Mouse (Mus musculus) heart, postnatal 0 days (tissue): ENCODE data around the gene Stat3.

Source experiments
- CTCF ChIP-seq: IDR thresholded peaks from 2 replicates; pipeline ENCODE4 v1.5.1; 2016; ENCODE audit warnings: antibody characterized with exemption, control low read depth, low read depth
- EP300 ChIP-seq: IDR thresholded peaks from 2 replicates; pipeline ENCODE4 v1.6.1; 2016; ENCODE audit warnings: antibody characterized with exemption, low read depth

DNA sequence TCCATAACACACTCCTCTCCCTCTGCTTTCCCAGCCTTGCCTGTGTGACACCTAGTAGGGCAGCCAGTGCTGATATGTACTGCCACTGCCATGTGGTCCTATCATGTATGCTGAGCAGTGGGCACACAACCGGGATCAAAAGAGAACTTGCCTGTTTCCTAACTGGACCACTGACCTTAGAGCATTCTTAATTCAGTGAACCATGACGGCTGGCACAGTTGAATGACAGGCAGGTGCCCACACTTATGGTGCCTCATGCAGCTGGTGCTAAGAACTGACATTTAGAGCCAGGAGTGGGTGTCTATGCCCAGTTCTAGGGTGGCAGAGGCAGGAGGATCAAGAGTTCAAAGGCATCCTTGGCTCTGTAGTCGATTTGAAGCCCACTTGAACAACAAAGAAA lies 63.6 kb downstream of the Stat3 start:
- TF ChIP-seq CTCF, result no peak
- TF ChIP-seq EP300, result no peak
